Mouse (Mus musculus) kidney, adult 2 months (tissue): ENCODE results near the gene Rabepk. TPM values are rescaled to one million over a fixed set of nuclear protein-coding genes. Genes with fewer than 3 reads are reported as not detected.
A peak's percentile ranks its signal among the peaks of the same experiment; 100 is the strongest.
"Not testable (repeated sequence)": the region's sequence is repeated elsewhere in the genome, so short reads cannot be mapped to it uniquely, and the experiment has no call there.

Experiments used
- DNase-seq: peaks from one replicate; pipeline ENCODE4 v3.0.0; 2021
- H3K27ac ChIP-seq: fragments of 200-500 bp; 2 replicates; pipeline ENCODE4 v1.5.1; 2012; ENCODE audit warnings: low read depth, low read length, control low read depth, inconsistent platforms; ENCODE audit not compliant: insufficient read depth
- H3K27me3 ChIP-seq: fragments of 200-500 bp; replicated peaks from 2 replicates; pipeline ENCODE4 v1.6.1; 2012; ENCODE audit warnings: mild to moderate bottlenecking, moderate library complexity, low read length, inconsistent platforms; ENCODE audit not compliant: control insufficient read depth, insufficient read depth
- H3K36me3 ChIP-seq: fragments of 200-500 bp; 2 replicates; pipeline ENCODE4 v1.6.1; 2012; ENCODE audit warnings: mild to moderate bottlenecking, moderate library complexity, low read length, inconsistent platforms; ENCODE audit not compliant: control insufficient read depth, insufficient read depth
- H3K4me1 ChIP-seq: fragments of 200-500 bp; 2 replicates; pipeline ENCODE4 v1.6.1; 2011; ENCODE audit warnings: low read length; ENCODE audit not compliant: control insufficient read depth, insufficient read depth
- H3K4me3 ChIP-seq: fragments of 200-500 bp; 2 replicates; pipeline ENCODE4 v1.5.1; 2011; ENCODE audit warnings: mild to moderate bottlenecking, low read depth, low read length, control low read depth; ENCODE audit not compliant: insufficient read depth
- CTCF ChIP-seq: fragments of 200-500 bp; conservative IDR thresholded peaks from 2 replicates; pipeline ENCODE4 v1.5.1; 2011; ENCODE audit warnings: low read depth, mild to moderate bottlenecking, control low read depth, low read length, moderate library complexity, mixed read lengths; ENCODE audit not compliant: insufficient read depth, insufficient read length
- POLR2A ChIP-seq: fragments of 200-500 bp; IDR thresholded peaks from one replicate; pipeline ENCODE4 v1.6.1; 2011; ENCODE audit warnings: low read depth, low read length, control low read depth
- whole genome bisulfite sequencing: fragments of 180-500 bp; shearing (Covaris S2); methylation state at CpG from one replicate; pipeline ENCODE4 v1.1.7; 2018; 5-methylcytosine and 5-hydroxymethylcytosine counted together
- polyA plus RNA-seq: library from polyadenylated mRNA; depleted of rRNA; stranded (reverse); fragments of >200 nt; gene quantifications from 2 replicates; pipeline ENCODE4 v1.2.3, GENCODE M21; 2012

Rabepk gene
- polyA plus RNA-seq, 1 experiment: 28.1 TPM

- H3K4me3 ChIP-seq: peak overlapping the region; percentile 81
- WGBS: 6% methylated on average over 39 of the region's 39 CpGs
- DNase-seq: peak; percentile 99
- peaks cover 20% of the 10 kb centered on the region for H3K4me1 ChIP-seq
- TF ChIP-seq CTCF (no peak), POLR2A (peak; percentile 80)
- no peaks in the 10 kb centered on the region for H3K27me3 ChIP-seq
- peak overlapping the region; percentile 89 for H3K27ac ChIP-seq
- H3K36me3 ChIP-seq: no peaks in the 10 kb centered on the region; the same call in 1 of the 2 replicates
Measured at GRCm38 (mm10) chr2:34801516-34802482, 2.1 kb upstream of the Rabepk start.

GRCm38 (mm10) chr2:34800371-34800770, 659 bp upstream of the Rabepk start:
- Histone ChIP-seq H3K4me3 (no peak overlapping the region), H3K27me3 (no peaks in the 10 kb centered on the region), H3K27ac (no peak overlapping the region), H3K4me1 (peaks cover 12% of the 10 kb centered on the region; the same call in 1 of the 2 replicates), H3K36me3 (no peaks in the 10 kb centered on the region)
- no peak for DNase-seq
- no peak for TF ChIP-seq CTCF
- no peak for TF ChIP-seq POLR2A
- WGBS: 79% methylated on average over 7 of the region's 7 CpGs

GRCm38 (mm10) chr2:34795426-34795825, 4.3 kb downstream of the Rabepk start:
- no peaks in the 10 kb centered on the region; the same call in 1 of the 2 replicates for H3K36me3 ChIP-seq
- 92% methylated on average over 7 of the region's 7 CpGs for whole genome bisulfite sequencing

GRCm38 (mm10) chr2:34794511-34794910, 5.2 kb downstream of the Rabepk start:
- TF ChIP-seq CTCF (no peak), POLR2A (no peak)
- Histone ChIP-seq H3K36me3 (no peaks in the 10 kb centered on the region; the same call in 1 of the 2 replicates), H3K27ac (no peak overlapping the region), H3K4me3 (no peak overlapping the region), H3K27me3 (no peaks in the 10 kb centered on the region), H3K4me1 (peaks cover 3% of the 10 kb centered on the region; the same call in 1 of the 2 replicates)
- 93% methylated on average over 2 of the region's 2 CpGs for WGBS
- no peak for DNase-seq

More at GRCm38 (mm10) chr2:34795426-34795825, 4.3 kb downstream of the Rabepk start:
- H3K27me3 ChIP-seq: no peaks in the 10 kb centered on the region
- TF ChIP-seq CTCF: no peak
- no peak for TF ChIP-seq POLR2A
- peaks cover 3% of the 10 kb centered on the region; the same call in 1 of the 2 replicates for H3K4me1 ChIP-seq
- no peak overlapping the region for H3K4me3 ChIP-seq
- no peak overlapping the region for H3K27ac ChIP-seq
- DNase-seq: no peak

- H3K27me3 ChIP-seq, H3K27ac ChIP-seq, DNase-seq, H3K4me1 ChIP-seq, H3K36me3 ChIP-seq, H3K4me3 ChIP-seq: not testable (repeated sequence)
- WGBS: 85% methylated on average over 2 of the region's 2 CpGs
Measured at GRCm38 (mm10) chr2:34792543-34792942, 7.2 kb downstream of the Rabepk start.

GRCm38 (mm10) chr2:34790282-34790681, 9.4 kb downstream of the Rabepk start:
- TF ChIP-seq CTCF: no peak
- TF ChIP-seq POLR2A: no peak
- Histone ChIP-seq H3K27me3 (no peaks in the 10 kb centered on the region), H3K36me3 (no peaks in the 10 kb centered on the region; the same call in 1 of the 2 replicates), H3K4me3 (no peak overlapping the region), H3K4me1 (no peaks in the 10 kb centered on the region), H3K27ac (no peak overlapping the region)
- 93% methylated on average over 8 of the region's 8 CpGs for WGBS
- DNase-seq: no peak

GRCm38 (mm10) chr2:34784085-34784484, 15.6 kb downstream of the Rabepk start:
- Histone ChIP-seq H3K27ac (no peak overlapping the region), H3K27me3 (no peaks in the 10 kb centered on the region), H3K4me3 (no peak overlapping the region), H3K36me3 (no peaks in the 10 kb centered on the region; the same call in 1 of the 2 replicates), H3K4me1 (no peaks in the 10 kb centered on the region)
- DNase-seq: peak; percentile 65
- 71% methylated on average over 2 of the region's 2 CpGs for WGBS
- TF ChIP-seq CTCF (peak; percentile 93), POLR2A (no peak)
